Mouse (Mus musculus): ENCODE results near the gene Ms4a7. TPM values are rescaled to one million over a fixed set of nuclear protein-coding genes. Genes with fewer than 3 reads are reported as not detected.
"Not testable (repeated sequence)": the region's sequence is repeated elsewhere in the genome, so short reads cannot be mapped to it uniquely, and the experiment has no call there.

Gene Ms4a7
- polyA plus RNA-seq, 1 experiment from 2014 or later, result 2.0 TPM

GRCm38 (mm10) chr19:11349698-11350481 is 13.9 kb upstream of the Ms4a7 start:
- WGBS, result 59% methylated on average over 7 of the region's 7 CpGs
- no peaks in the 10 kb centered on the region for H3K36me3 ChIP-seq (ENCODE audit: control insufficient read depth, insufficient read depth)
- H3K9me3 ChIP-seq (ENCODE audit: control insufficient read depth, low read length), result no peaks in the 10 kb centered on the region
- no peaks in the 10 kb centered on the region for H3K27me3 ChIP-seq (replicated peaks; ENCODE audit: control insufficient read depth, insufficient read depth, low read length)
- no peak overlapping the region for H3K9ac ChIP-seq (replicated peaks; ENCODE audit: low read depth, low read length)
- no peak overlapping the region for H3K4me3 ChIP-seq (replicated peaks; ENCODE audit: low read length)
- ATAC-seq, result no peak
- H3K4me2 ChIP-seq (ENCODE audit: low read length), result no peak overlapping the region
- no peak overlapping the region for H3K27ac ChIP-seq (ENCODE audit: low read length)
- H3K4me1 ChIP-seq (replicated peaks; ENCODE audit: control insufficient read depth, insufficient read depth, low read length), result no peaks in the 10 kb centered on the region

DNA sequence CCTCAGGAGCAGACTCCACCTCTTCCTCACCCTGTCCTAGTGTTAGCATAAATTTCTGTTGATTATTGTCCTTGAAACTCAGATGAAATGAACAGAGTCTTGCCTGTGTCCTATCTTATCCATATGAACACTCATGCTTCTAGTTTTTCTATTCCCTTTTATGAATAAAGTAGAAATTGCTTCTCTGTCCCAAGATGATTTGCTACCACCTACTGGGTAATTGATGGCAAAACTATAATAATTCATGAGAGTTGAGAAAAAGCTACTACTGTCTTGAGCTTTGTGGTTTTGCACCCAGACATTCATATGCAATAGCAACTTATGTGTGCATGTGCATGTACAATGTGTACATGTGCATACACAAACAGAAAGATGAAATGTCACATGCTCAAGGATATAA is 8.0 kb upstream of the Ms4a7 start:
- Histone ChIP-seq H3K9ac (replicated peaks; ENCODE audit: low read depth, low read length) (no peak overlapping the region), H3K4me2 (ENCODE audit: low read length) (no peak overlapping the region), H3K27ac (ENCODE audit: low read length) (no peak overlapping the region), H3K9me3 (ENCODE audit: control insufficient read depth, low read length) (no peaks in the 10 kb centered on the region), H3K27me3 (replicated peaks; ENCODE audit: control insufficient read depth, insufficient read depth, low read length) (no peaks in the 10 kb centered on the region), H3K4me3 (replicated peaks; ENCODE audit: low read length) (no peak overlapping the region), H3K36me3 (ENCODE audit: control insufficient read depth, insufficient read depth) (no peaks in the 10 kb centered on the region), H3K4me1 (replicated peaks; ENCODE audit: control insufficient read depth, insufficient read depth, low read length) (no peaks in the 10 kb centered on the region)
- ATAC-seq, result no peak

DNA sequence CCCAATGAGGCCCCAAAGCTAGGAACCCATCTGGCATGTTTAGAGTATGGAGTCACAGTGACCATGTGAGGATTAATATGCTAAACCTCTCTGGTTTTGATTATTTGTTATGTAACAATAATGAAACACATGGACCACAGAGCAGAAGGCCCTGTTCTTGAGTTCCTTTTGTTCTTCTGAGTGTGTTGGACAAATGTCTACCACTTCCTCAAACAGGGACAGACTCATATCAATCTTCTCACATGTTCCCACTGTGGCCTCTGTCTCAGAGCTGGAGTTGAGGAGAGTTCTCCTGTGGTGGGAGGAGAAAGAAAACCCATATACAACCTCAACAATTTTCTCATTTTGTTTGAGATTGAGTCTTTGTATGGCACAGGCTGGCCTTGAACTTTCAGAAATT is 7.2 kb upstream of the Ms4a7 start:
- H3K36me3 ChIP-seq (ENCODE audit: control insufficient read depth, insufficient read depth), result no peaks in the 10 kb centered on the region
- no peak overlapping the region for H3K9ac ChIP-seq (replicated peaks; ENCODE audit: low read depth, low read length)
- no peak overlapping the region for H3K4me3 ChIP-seq (replicated peaks; ENCODE audit: low read length)
- no peak overlapping the region for H3K4me2 ChIP-seq (ENCODE audit: low read length)
- no peak overlapping the region for H3K27ac ChIP-seq (ENCODE audit: low read length)
- ATAC-seq, result no peak
- H3K9me3 ChIP-seq (ENCODE audit: control insufficient read depth, low read length), result no peaks in the 10 kb centered on the region
- H3K27me3 ChIP-seq (replicated peaks; ENCODE audit: control insufficient read depth, insufficient read depth, low read length), result no peaks in the 10 kb centered on the region
- H3K4me1 ChIP-seq (replicated peaks; ENCODE audit: control insufficient read depth, insufficient read depth, low read length), result no peaks in the 10 kb centered on the region

GRCm38 (mm10) chr19:11321123-11321522 is 14.8 kb downstream of the Ms4a7 start:
- Histone ChIP-seq H3K36me3 (ENCODE audit: control insufficient read depth, insufficient read depth) (no peaks in the 10 kb centered on the region), H3K9ac (replicated peaks; ENCODE audit: low read depth, low read length) (no peak overlapping the region), H3K4me3 (replicated peaks; ENCODE audit: low read length) (no peak overlapping the region), H3K4me2 (ENCODE audit: low read length) (no peak overlapping the region), H3K4me1 (replicated peaks; ENCODE audit: control insufficient read depth, insufficient read depth, low read length) (no peaks in the 10 kb centered on the region), H3K9me3 (ENCODE audit: control insufficient read depth, low read length) (no peaks in the 10 kb centered on the region; the same call in 1 of the 2 replicates), H3K27ac (ENCODE audit: low read length) (no peak overlapping the region), H3K27me3 (replicated peaks; ENCODE audit: control insufficient read depth, insufficient read depth, low read length) (no peaks in the 10 kb centered on the region)
- WGBS, result 82% methylated on average over 1 of the region's 1 CpGs
- ATAC-seq, result no peak

GRCm38 (mm10) chr19:11316786-11317185 is 19.2 kb downstream of the Ms4a7 start:
- H3K27ac ChIP-seq (ENCODE audit: low read length), result no peak overlapping the region
- H3K4me1 ChIP-seq (replicated peaks; ENCODE audit: control insufficient read depth, insufficient read depth, low read length), result no peaks in the 10 kb centered on the region
- H3K9me3 ChIP-seq (ENCODE audit: control insufficient read depth, low read length), result no peaks in the 10 kb centered on the region; the same call in 1 of the 2 replicates
- no peak overlapping the region for H3K4me3 ChIP-seq (replicated peaks; ENCODE audit: low read length)
- no peak for ATAC-seq
- H3K4me2 ChIP-seq (ENCODE audit: low read length), result no peak overlapping the region
- no peaks in the 10 kb centered on the region for H3K36me3 ChIP-seq (ENCODE audit: control insufficient read depth, insufficient read depth)
- 87% methylated on average over 4 of the region's 4 CpGs for whole genome bisulfite sequencing
- H3K27me3 ChIP-seq (replicated peaks; ENCODE audit: control insufficient read depth, insufficient read depth, low read length), result no peaks in the 10 kb centered on the region
- no peak overlapping the region for H3K9ac ChIP-seq (replicated peaks; ENCODE audit: low read depth, low read length)

- no peaks in the 10 kb centered on the region for H3K27me3 ChIP-seq (replicated peaks; ENCODE audit: control insufficient read depth, insufficient read depth, low read length)
- H3K4me3 ChIP-seq (replicated peaks; ENCODE audit: low read length), result no peak within 1 kb of the TSS
- no peak within 1 kb of the TSS for H3K9ac ChIP-seq (replicated peaks; ENCODE audit: low read depth, low read length)
- 66% methylated on average over 1 of the region's 1 CpGs for WGBS
- H3K9me3 ChIP-seq (ENCODE audit: control insufficient read depth, low read length), result no peaks in the 10 kb centered on the region; the same call in 1 of the 2 replicates
- no peak for ATAC-seq
- H3K27ac ChIP-seq (ENCODE audit: low read length), result no peak within 1 kb of the TSS
- no peaks in the 10 kb centered on the region for H3K36me3 ChIP-seq (ENCODE audit: control insufficient read depth, insufficient read depth)
- no peaks in the 10 kb centered on the region for H3K4me1 ChIP-seq (replicated peaks; ENCODE audit: control insufficient read depth, insufficient read depth, low read length)
- H3K4me2 ChIP-seq (ENCODE audit: low read length), result no peak within 1 kb of the TSS
Observed at GRCm38 (mm10) chr19:11314354-11314753, 21.6 kb downstream of the Ms4a7 start, which contains the start of gene Ms4a14. TSS of gene Ms4a14 (minus strand) at chr19:11314454.

DNA sequence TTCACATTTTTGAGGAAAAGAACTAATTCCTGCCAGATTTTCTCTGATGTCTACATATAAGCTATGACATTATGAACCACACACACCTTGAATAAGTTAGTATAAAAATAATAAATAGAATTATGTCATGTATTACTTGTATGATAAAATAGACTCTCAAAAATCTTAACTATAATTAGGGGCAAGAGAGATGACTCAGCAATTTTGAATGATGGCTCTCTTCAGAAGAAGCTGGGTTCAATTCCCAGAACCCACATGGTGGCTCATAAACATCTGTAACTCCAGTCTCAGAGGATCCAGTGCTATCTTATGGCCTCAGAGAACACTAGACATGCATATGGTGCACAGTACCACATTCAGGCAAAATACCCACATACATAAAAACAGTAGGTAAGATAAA is 27.1 kb downstream of the Ms4a7 start:
- Histone ChIP-seq H3K27me3 (replicated peaks; ENCODE audit: control insufficient read depth, insufficient read depth, low read length) (no peaks in the 10 kb centered on the region), H3K36me3 (ENCODE audit: control insufficient read depth, insufficient read depth) (no peaks in the 10 kb centered on the region), H3K9me3 (ENCODE audit: control insufficient read depth, low read length) (no peaks in the 10 kb centered on the region), H3K27ac (ENCODE audit: low read length) (no peak overlapping the region), H3K4me1 (replicated peaks; ENCODE audit: control insufficient read depth, insufficient read depth, low read length) (no peaks in the 10 kb centered on the region), H3K4me3 (replicated peaks; ENCODE audit: low read length) (no peak overlapping the region), H3K4me2 (ENCODE audit: low read length) (no peak overlapping the region), H3K9ac (replicated peaks; ENCODE audit: low read depth, low read length) (no peak overlapping the region)
- no peak for ATAC-seq

GRCm38 (mm10) chr19:11299529-11299928 is 36.4 kb downstream of the Ms4a7 start:
- not testable (repeated sequence) for H3K4me2 ChIP-seq (ENCODE audit: low read length); H3K9ac ChIP-seq (replicated peaks; ENCODE audit: low read depth, low read length); ATAC-seq; H3K4me3 ChIP-seq (replicated peaks; ENCODE audit: low read length); H3K4me1 ChIP-seq (replicated peaks; ENCODE audit: control insufficient read depth, insufficient read depth, low read length); H3K27ac ChIP-seq (ENCODE audit: low read length); H3K9me3 ChIP-seq (ENCODE audit: control insufficient read depth, low read length); H3K27me3 ChIP-seq (replicated peaks; ENCODE audit: control insufficient read depth, insufficient read depth, low read length); H3K36me3 ChIP-seq (ENCODE audit: control insufficient read depth, insufficient read depth)
- WGBS, result 33% methylated on average over 4 of the region's 4 CpGs

- ATAC-seq, result no peak
- no peak overlapping the region for H3K4me3 ChIP-seq (replicated peaks; ENCODE audit: low read length)
- H3K9me3 ChIP-seq (ENCODE audit: control insufficient read depth, low read length), result no peaks in the 10 kb centered on the region
- no peaks in the 10 kb centered on the region for H3K36me3 ChIP-seq (ENCODE audit: control insufficient read depth, insufficient read depth)
- no peaks in the 10 kb centered on the region for H3K27me3 ChIP-seq (replicated peaks; ENCODE audit: control insufficient read depth, insufficient read depth, low read length)
- H3K4me1 ChIP-seq (replicated peaks; ENCODE audit: control insufficient read depth, insufficient read depth, low read length), result no peaks in the 10 kb centered on the region
- WGBS, result 34% methylated on average over 2 of the region's 2 CpGs
- no peak overlapping the region for H3K9ac ChIP-seq (replicated peaks; ENCODE audit: low read depth, low read length)
- H3K4me2 ChIP-seq (ENCODE audit: low read length), result no peak overlapping the region
- no peak overlapping the region for H3K27ac ChIP-seq (ENCODE audit: low read length)
Observed at GRCm38 (mm10) chr19:11298939-11299338, 37.0 kb downstream of the Ms4a7 start.

GRCm38 (mm10) chr19:11293616-11294015 is 42.3 kb downstream of the Ms4a7 start:
- H3K9ac ChIP-seq (replicated peaks; ENCODE audit: low read depth, low read length); H3K4me3 ChIP-seq (replicated peaks; ENCODE audit: low read length); H3K27me3 ChIP-seq (replicated peaks; ENCODE audit: control insufficient read depth, insufficient read depth, low read length); H3K36me3 ChIP-seq (ENCODE audit: control insufficient read depth, insufficient read depth); H3K4me1 ChIP-seq (replicated peaks; ENCODE audit: control insufficient read depth, insufficient read depth, low read length); H3K27ac ChIP-seq (ENCODE audit: low read length); ATAC-seq; H3K9me3 ChIP-seq (ENCODE audit: control insufficient read depth, low read length): not testable (repeated sequence)
- 3% methylated on average over 3 of the region's 3 CpGs for WGBS
- peak overlapping the region; percentile 52 for H3K4me2 ChIP-seq (ENCODE audit: low read length)

Measured in forebrain, embryonic 16.5 days (tissue).